Mouse (Mus musculus): ENCODE measurements around the gene Avil. TPM values are rescaled to one million over a fixed set of nuclear protein-coding genes. Genes with fewer than 3 reads are reported as not detected.

Avil gene
- total and polyA plus RNA-seq, 3 experiments: 2.7 to 20.0 (median 8.2) TPM

GRCm38 (mm10) chr10:126975706-126976105 is 24.8 kb upstream of the Avil start:
- no peak for DNase-seq (ENCODE audit: extremely low read depth)
- Histone ChIP-seq H3K27me3 (replicated peaks) (peaks cover 28% of the 10 kb centered on the region), H3K79me2 (replicated peaks; ENCODE audit: control insufficient read depth, extremely low read depth, insufficient read depth, poor library complexity, severe bottlenecking) (peaks cover 12% of the 10 kb centered on the region), H3K4me1 (ENCODE audit: control insufficient read depth in 1 of 2, insufficient read depth in 2 of 2) (peaks cover 4 to 15% of the 10 kb centered on the region in 2 experiments), H3K9me3 (replicated peaks; ENCODE audit: low read length) (no peaks in the 10 kb centered on the region), H3K27ac (ENCODE audit: insufficient read depth, low read depth) (no peak overlapping the region), H3K4me3 (replicated peaks in 1 of 3; ENCODE audit: low read depth in 2 of 3, low read length in 2 of 3, poor library complexity in 1 of 3) (no peak overlapping the region), H3K4me2 (ENCODE audit: insufficient read depth, low read depth, poor library complexity, severe bottlenecking) (no peak overlapping the region), H3K9ac (ENCODE audit: insufficient read depth, low read depth) (no peak overlapping the region), H3K36me3 (replicated peaks in 1 of 2; ENCODE audit: control insufficient read depth in 1 of 2, insufficient read depth in 1 of 2, low read length in 1 of 2) (peaks cover 0 to 2% of the 10 kb centered on the region in 2 experiments)
- in situ Hi-C loops (cut with MboI; ENCODE audit: low pct_ligation_motif_present, low pct_unique_long_range_greater_than_20kb, low sequenced_read_pairs) (no loop called here), dilution Hi-C loops (cut with MboI; ENCODE audit: extremely low pct_ligation_motif_present, extremely low pct_unique_long_range_greater_than_20kb, low sequenced_read_pairs) (no loop called here)
- TF ChIP-seq TCF12 (IDR thresholded peaks at IDR 0.05; ENCODE audit: low read depth, low read length): no peak
- TF ChIP-seq HCFC1 (IDR thresholded peaks at IDR 0.05; ENCODE audit: low read depth, low read length): no peak
- TF ChIP-seq EP300 (IDR thresholded peaks at IDR 0.05; ENCODE audit: low read length): no peak
- no peak for TF ChIP-seq ZMIZ1 (IDR thresholded peaks at IDR 0.05; ENCODE audit: low read depth, low read length)
- no peak for TF ChIP-seq USF1 (IDR thresholded peaks at IDR 0.05; ENCODE audit: low read depth, low read length)
- TF ChIP-seq CTCF (conservative IDR thresholded peaks at IDR 0.05 in 1 of 2, IDR thresholded peaks at IDR 0.05 in 1 of 2; ENCODE audit: low read depth in 2 of 2, low read length in 2 of 2): no peak
- no peak for TF ChIP-seq JUN (IDR thresholded peaks at IDR 0.05; ENCODE audit: insufficient read depth, low read depth, low read length)

- peaks cover 28% of the 10 kb centered on the region for H3K27me3 ChIP-seq (replicated peaks)
- no peak overlapping the region for H3K9ac ChIP-seq (ENCODE audit: insufficient read depth, low read depth)
- H3K4me1 ChIP-seq (ENCODE audit: control insufficient read depth in 1 of 2, insufficient read depth in 2 of 2): peaks cover 7 to 22% of the 10 kb centered on the region in 2 experiments
- DNase-seq (ENCODE audit: extremely low read depth): no peak
- TF ChIP-seq MXI1 (IDR thresholded peaks at IDR 0.05; ENCODE audit: low read depth, low read length) (no peak), MAX (IDR thresholded peaks at IDR 0.05; ENCODE audit: low read length) (no peak), SIN3A (IDR thresholded peaks at IDR 0.05; ENCODE audit: low read length) (no peak), ETS1 (conservative IDR thresholded peaks at IDR 0.05; ENCODE audit: low read depth, low read length) (no peak), USF1 (IDR thresholded peaks at IDR 0.05; ENCODE audit: low read depth, low read length) (no peak), MAFK (IDR thresholded peaks at IDR 0.05; ENCODE audit: insufficient replicate concordance, low read length) (no peak), E2F4 (IDR thresholded peaks at IDR 0.05; ENCODE audit: insufficient replicate concordance, low read depth, low read length) (no peak), CHD1 (IDR thresholded peaks at IDR 0.05; ENCODE audit: low read depth, low read length) (no peak), USF2 (conservative IDR thresholded peaks at IDR 0.05; ENCODE audit: low read depth, low read length) (no peak)
- dilution Hi-C loops (cut with MboI; ENCODE audit: extremely low pct_ligation_motif_present, extremely low pct_unique_long_range_greater_than_20kb, low sequenced_read_pairs): no loop called here
- H3K9me3 ChIP-seq (replicated peaks; ENCODE audit: low read length): no peaks in the 10 kb centered on the region
- peaks cover 22% of the 10 kb centered on the region for H3K79me2 ChIP-seq (replicated peaks; ENCODE audit: control insufficient read depth, extremely low read depth, insufficient read depth, poor library complexity, severe bottlenecking)
- in situ Hi-C loops (cut with MboI; ENCODE audit: low pct_ligation_motif_present, low pct_unique_long_range_greater_than_20kb, low sequenced_read_pairs): no loop called here
- no peak overlapping the region for H3K4me3 ChIP-seq (replicated peaks in 1 of 3; ENCODE audit: low read depth in 2 of 3, low read length in 2 of 3, poor library complexity in 1 of 3)
- H3K27ac ChIP-seq (ENCODE audit: insufficient read depth, low read depth): no peak overlapping the region
- no peak overlapping the region for H3K4me2 ChIP-seq (ENCODE audit: insufficient read depth, low read depth, poor library complexity, severe bottlenecking)
- peaks cover 2 to 3% of the 10 kb centered on the region in 2 experiments for H3K36me3 ChIP-seq (replicated peaks in 1 of 2; ENCODE audit: control insufficient read depth in 1 of 2, insufficient read depth in 1 of 2, low read length in 1 of 2)
Observed at GRCm38 (mm10) chr10:126977076-126977475, 23.4 kb upstream of the Avil start.
